Mouse (Mus musculus) heart, embryonic 15.5 days (tissue): ENCODE measurements around the gene Tm9sf1. TPM values are rescaled to one million over a fixed set of nuclear protein-coding genes. Genes with fewer than 3 reads are reported as not detected.
A peak's percentile ranks its signal among the peaks of the same experiment; 100 is the strongest.

Source experiments
- ATAC-seq: fragments of 200-750 bp; cut with Nextera tagmentation; replicated peaks from 2 replicates; pipeline ENCODE4 v1.8.0; 2017; ENCODE audit warnings: low read depth, moderate TSS enrichment; ENCODE audit not compliant: insufficient number of reproducible peaks, insufficient read depth, low FRiP score
- H3K27ac ChIP-seq: fragments of 300-500 bp; sonication (generic); 2 replicates; pipeline ENCODE4 v1.5.1; 2015; ENCODE audit warnings: mild to moderate bottlenecking, inconsistent platforms
- H3K27me3 ChIP-seq: fragments of 300-500 bp; sonication (generic); 2 replicates; pipeline ENCODE4 v1.6.1; 2015; ENCODE audit warnings: inconsistent platforms
- H3K36me3 ChIP-seq: fragments of 300-500 bp; sonication (generic); 2 replicates; pipeline ENCODE4 v1.6.1; 2015; ENCODE audit warnings: mild to moderate bottlenecking, inconsistent platforms
- H3K4me1 ChIP-seq: fragments of 300-500 bp; sonication (generic); replicated peaks from 2 replicates; pipeline ENCODE4 v1.6.1; 2015; ENCODE audit warnings: inconsistent platforms
- H3K4me2 ChIP-seq: fragments of 300-500 bp; sonication (generic); 2 replicates; pipeline ENCODE4 v1.6.1; 2015; ENCODE audit warnings: inconsistent platforms, mild to moderate bottlenecking, moderate library complexity
- H3K4me3 ChIP-seq: fragments of 300-500 bp; sonication (generic); 2 replicates; pipeline ENCODE4 v1.5.1; 2015; ENCODE audit warnings: mild to moderate bottlenecking, inconsistent platforms
- H3K9ac ChIP-seq: fragments of 300-500 bp; sonication (generic); 2 replicates; pipeline ENCODE4 v1.6.1; 2015; ENCODE audit warnings: mild to moderate bottlenecking, inconsistent platforms
- H3K9me3 ChIP-seq: fragments of 300-500 bp; sonication (generic); replicated peaks from 2 replicates; pipeline ENCODE4 v1.6.1; 2016; ENCODE audit warnings: inconsistent platforms
- WGBS: fragments of 180-500 bp; shearing (Covaris S2); methylation state at CpG from one replicate; pipeline ENCODE4 v1.1.7; 2015; ENCODE audit warnings: mixed read lengths; 5-methylcytosine and 5-hydroxymethylcytosine counted together
- polyA plus RNA-seq: library from polyadenylated mRNA; unstranded; fragments of >200 nt; fragmentation: Nextera tagmentation; extraction: Ambion mirVana; gene quantifications from 2 replicates; pipeline ENCODE4 v1.2.1, GENCODE M21; 2015

Tm9sf1 gene
- polyA plus RNA-seq, 1 experiment from 2014 or later, result 76.8 TPM

DNA sequence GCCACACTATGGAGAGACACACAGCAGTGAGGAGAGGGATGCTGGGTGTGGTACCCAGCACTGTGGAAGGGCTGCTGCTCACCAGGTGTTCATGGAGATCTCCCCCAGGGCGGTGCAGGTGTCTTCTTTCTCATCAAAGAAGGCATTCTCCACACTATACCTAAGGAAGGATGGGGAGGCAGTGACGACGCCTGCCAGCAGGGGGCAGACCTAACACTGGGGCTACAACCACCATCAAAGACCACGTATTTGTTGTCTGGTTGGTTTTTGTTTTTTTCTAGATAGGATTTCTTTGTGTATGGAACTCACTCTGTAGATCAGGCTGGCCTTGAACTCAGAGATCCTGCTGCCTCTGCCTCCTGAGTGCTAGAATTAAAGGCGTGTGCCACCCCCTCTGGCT, 14.3 kb downstream of the Tm9sf1 start:
- ATAC-seq, result no peak
- H3K9ac ChIP-seq, result no peak overlapping the region
- H3K36me3 ChIP-seq, result peaks cover 95% of the 10 kb centered on the region
- H3K27ac ChIP-seq, result no peak overlapping the region
- H3K27me3 ChIP-seq, result no peaks in the 10 kb centered on the region
- H3K9me3 ChIP-seq, result no peaks in the 10 kb centered on the region
- H3K4me1 ChIP-seq, result peaks cover 9% of the 10 kb centered on the region; the same call in 1 of the 2 replicates
- no peak overlapping the region for H3K4me2 ChIP-seq
- WGBS, result 57% methylated on average over 5 of the region's 5 CpGs
- no peak overlapping the region for H3K4me3 ChIP-seq

DNA sequence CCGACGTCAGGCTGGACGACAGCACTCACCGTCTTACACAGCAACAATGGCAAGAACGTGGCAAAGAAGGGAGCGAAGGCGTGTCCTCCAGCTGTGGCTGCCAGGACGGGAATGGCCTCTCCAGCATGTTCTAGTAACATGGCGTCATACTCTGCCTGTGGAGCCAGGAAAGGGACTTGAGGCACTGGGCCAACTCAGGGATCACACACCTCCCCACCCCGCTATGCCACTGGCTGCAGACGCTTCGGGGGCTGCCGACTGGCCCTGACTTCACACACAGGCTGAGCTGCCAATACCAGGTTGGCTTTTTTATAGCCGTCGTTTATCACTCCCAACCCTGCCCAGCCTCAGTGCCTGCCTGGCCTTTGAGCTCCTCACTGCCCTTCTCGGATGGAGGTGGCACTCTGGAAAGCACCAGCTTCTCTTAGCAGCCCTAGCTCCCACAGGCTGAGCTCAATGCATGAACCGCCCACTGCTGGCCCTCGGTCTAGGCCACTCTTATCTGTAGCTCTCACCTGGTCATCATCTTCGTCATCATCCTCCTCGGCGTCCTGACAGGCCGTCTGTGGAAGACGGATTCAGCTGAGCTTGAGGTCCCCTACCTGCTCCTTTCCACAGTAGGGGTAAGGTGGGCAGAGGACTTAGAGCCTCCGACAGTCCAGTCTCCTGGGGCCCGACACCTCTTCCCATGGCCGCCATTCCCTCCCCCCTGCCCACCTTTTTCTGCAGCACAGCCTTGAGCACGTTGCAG, 15.4 kb downstream of the Tm9sf1 start:
- 85% methylated on average over 27 of the region's 27 CpGs for WGBS
- peaks cover 85% of the 10 kb centered on the region for H3K36me3 ChIP-seq
- no peak overlapping the region for H3K9ac ChIP-seq
- no peak overlapping the region for H3K27ac ChIP-seq
- ATAC-seq, result no peak
- no peak overlapping the region for H3K4me3 ChIP-seq
- H3K27me3 ChIP-seq, result no peaks in the 10 kb centered on the region
- no peak overlapping the region for H3K4me2 ChIP-seq
- no peaks in the 10 kb centered on the region for H3K9me3 ChIP-seq
- 0 out of 2 replicates have a peak, but pooled peaks cover 4% of the 10 kb centered on the region for H3K4me1 ChIP-seq

- Histone ChIP-seq H3K4me2 (peak overlapping the region; percentile 56), H3K4me3 (peak overlapping the region; percentile 32), H3K9me3 (no peaks in the 10 kb centered on the region), H3K27me3 (no peaks in the 10 kb centered on the region), H3K36me3 (no peaks in the 10 kb centered on the region), H3K9ac (peak overlapping the region; percentile 29; the same call in 1 of the 2 replicates), H3K27ac (no peak overlapping the region), H3K4me1 (peaks cover 8% of the 10 kb centered on the region)
- 31% methylated on average over 22 of the region's 22 CpGs for WGBS
- no peak for ATAC-seq
Measured at GRCm38 (mm10) chr14:55618486-55619195, 25.0 kb downstream of the Tm9sf1 start.

GRCm38 (mm10) chr14:55617822-55618221, 25.8 kb downstream of the Tm9sf1 start, which contains the start of gene Rec8:
Gene Rec8, plus strand, starts transcription at chr14:55618037.
- peak within 1 kb of the TSS; percentile 32 for H3K4me3 ChIP-seq
- H3K4me2 ChIP-seq, result peak within 1 kb of the TSS; percentile 56
- H3K36me3 ChIP-seq, result no peaks in the 10 kb centered on the region
- peak within 1 kb of the TSS; percentile 29; the same call in 1 of the 2 replicates for H3K9ac ChIP-seq
- peak; percentile 83 for ATAC-seq
- peaks cover 10% of the 10 kb centered on the region for H3K4me1 ChIP-seq
- no peak within 1 kb of the TSS for H3K27ac ChIP-seq
- H3K27me3 ChIP-seq, result no peaks in the 10 kb centered on the region
- 15% methylated on average over 21 of the region's 21 CpGs for WGBS
- no peaks in the 10 kb centered on the region for H3K9me3 ChIP-seq

GRCm38 (mm10) chr14:55616844-55617243, 26.8 kb downstream of the Tm9sf1 start:
- 82% methylated on average over 2 of the region's 2 CpGs for WGBS

DNA sequence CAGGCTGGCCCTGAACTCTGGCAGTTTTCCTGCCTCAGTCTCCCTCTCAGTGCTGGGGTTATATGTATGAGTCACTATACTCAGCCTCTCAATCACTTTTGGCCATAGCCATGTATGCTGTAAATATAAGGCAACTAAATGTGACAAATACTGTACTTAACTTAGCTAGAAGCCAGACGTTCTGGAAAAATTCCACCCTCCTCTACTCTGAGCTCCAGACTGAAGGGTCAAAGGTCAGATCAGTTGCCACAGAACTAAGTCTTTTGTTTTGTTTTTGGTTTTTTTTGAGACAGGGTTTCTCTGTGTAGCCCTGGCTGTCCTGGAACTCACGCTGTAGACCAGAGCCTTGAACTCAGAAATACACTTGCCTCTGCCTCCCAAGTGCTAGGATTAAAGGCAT, 27.7 kb downstream of the Tm9sf1 start:
- Histone ChIP-seq H3K4me1 (peaks cover 15% of the 10 kb centered on the region), H3K9ac (no peak overlapping the region), H3K9me3 (no peaks in the 10 kb centered on the region), H3K4me2 (no peak overlapping the region), H3K27me3 (no peaks in the 10 kb centered on the region), H3K36me3 (no peaks in the 10 kb centered on the region), H3K27ac (no peak overlapping the region), H3K4me3 (no peak overlapping the region)
- ATAC-seq, result no peak
- 58% methylated on average over 2 of the region's 2 CpGs for WGBS

More at GRCm38 (mm10) chr14:55616844-55617243, 26.8 kb downstream of the Tm9sf1 start:
- Histone ChIP-seq H3K9ac (no peak overlapping the region), H3K4me3 (no peak overlapping the region), H3K36me3 (no peaks in the 10 kb centered on the region), H3K27ac (no peak overlapping the region), H3K27me3 (no peaks in the 10 kb centered on the region), H3K4me2 (no peak overlapping the region), H3K4me1 (peaks cover 15% of the 10 kb centered on the region), H3K9me3 (no peaks in the 10 kb centered on the region)
- ATAC-seq, result no peak

- H3K36me3 ChIP-seq, result peaks cover 3% of the 10 kb centered on the region
- H3K27me3 ChIP-seq, result no peaks in the 10 kb centered on the region
- 58% methylated on average over 7 of the region's 7 CpGs for WGBS
- H3K9me3 ChIP-seq, result no peaks in the 10 kb centered on the region
- H3K9ac ChIP-seq, result no peak overlapping the region
- H3K4me1 ChIP-seq, result peaks cover 15% of the 10 kb centered on the region
- no peak overlapping the region for H3K27ac ChIP-seq
- H3K4me3 ChIP-seq, result no peak overlapping the region
- no peak for ATAC-seq
- H3K4me2 ChIP-seq, result no peak overlapping the region
Measured at GRCm38 (mm10) chr14:55614565-55615178, 28.9 kb downstream of the Tm9sf1 start.

GRCm38 (mm10) chr14:55613346-55613745, 30.3 kb downstream of the Tm9sf1 start:
- Histone ChIP-seq H3K27ac (0 out of 2 replicates have a peak overlapping the region, but pooled peaks have one; percentile 26), H3K27me3 (no peaks in the 10 kb centered on the region), H3K36me3 (peaks cover 15% of the 10 kb centered on the region), H3K4me3 (no peak overlapping the region), H3K9ac (no peak overlapping the region), H3K4me1 (peaks cover 9% of the 10 kb centered on the region), H3K9me3 (no peaks in the 10 kb centered on the region), H3K4me2 (no peak overlapping the region)
- WGBS, result 30% methylated on average over 6 of the region's 6 CpGs
- no peak for ATAC-seq

- H3K9me3 ChIP-seq, result no peaks in the 10 kb centered on the region
- H3K27me3 ChIP-seq, result no peaks in the 10 kb centered on the region
- H3K4me2 ChIP-seq, result no peak overlapping the region
- no peak overlapping the region for H3K27ac ChIP-seq
- H3K4me1 ChIP-seq, result peaks cover 23% of the 10 kb centered on the region
- ATAC-seq, result no peak
- peaks cover 35% of the 10 kb centered on the region for H3K36me3 ChIP-seq
- WGBS, result 94% methylated on average over 6 of the region's 6 CpGs
- H3K4me3 ChIP-seq, result no peak overlapping the region
- H3K9ac ChIP-seq, result no peak overlapping the region
Measured at GRCm38 (mm10) chr14:55608339-55608738, 35.3 kb downstream of the Tm9sf1 start.

DNA sequence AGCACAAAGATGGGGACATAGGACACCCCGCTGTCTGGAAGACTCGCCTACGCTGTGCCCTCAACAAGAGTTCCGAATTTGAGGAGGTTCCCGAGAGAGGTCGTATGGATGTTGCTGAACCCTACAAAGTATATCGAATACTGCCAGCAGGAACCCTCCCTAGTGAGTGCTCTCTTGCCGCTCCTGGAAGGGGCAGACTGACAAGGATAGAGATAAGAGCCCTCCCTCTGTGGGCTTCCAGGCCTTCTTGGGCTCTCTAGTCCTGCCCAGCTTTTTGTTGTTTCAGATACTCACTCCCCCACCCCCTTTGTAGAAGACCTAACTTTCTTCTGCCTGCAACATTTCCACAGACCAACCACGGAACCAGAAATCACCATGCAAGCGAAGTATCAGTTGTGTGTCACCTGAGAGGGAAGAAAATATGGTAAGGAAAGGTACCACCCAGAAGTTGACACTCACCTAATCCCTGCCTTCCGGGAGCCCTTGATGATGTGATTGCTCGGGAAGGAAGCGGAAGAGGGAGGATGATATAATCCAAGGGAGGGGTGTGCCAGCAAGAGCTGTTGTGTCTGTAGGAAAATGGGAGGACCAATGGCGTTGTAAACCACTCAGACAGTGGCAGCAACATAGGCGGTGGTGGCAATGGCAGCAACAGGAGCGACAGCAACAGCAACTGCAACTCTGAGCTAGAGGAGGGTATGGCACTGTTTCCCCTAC, 37.7 kb downstream of the Tm9sf1 start:
- Histone ChIP-seq H3K4me1 (peaks cover 18% of the 10 kb centered on the region), H3K27ac (no peak overlapping the region), H3K4me3 (no peak overlapping the region), H3K4me2 (no peak overlapping the region), H3K27me3 (no peaks in the 10 kb centered on the region), H3K9me3 (no peaks in the 10 kb centered on the region), H3K36me3 (peaks cover 57% of the 10 kb centered on the region), H3K9ac (no peak overlapping the region)
- ATAC-seq, result no peak
- 79% methylated on average over 16 of the region's 16 CpGs for WGBS

- Histone ChIP-seq H3K27me3 (no peaks in the 10 kb centered on the region), H3K36me3 (peaks cover 59% of the 10 kb centered on the region), H3K9me3 (no peaks in the 10 kb centered on the region), H3K4me1 (peaks cover 18% of the 10 kb centered on the region), H3K4me3 (peak overlapping the region; percentile 55), H3K9ac (no peak overlapping the region), H3K27ac (peak overlapping the region; percentile 82; the same call in 1 of the 2 replicates), H3K4me2 (peak overlapping the region; percentile 75)
- ATAC-seq, result no peak
- WGBS, result 89% methylated on average over 11 of the region's 11 CpGs
Measured at GRCm38 (mm10) chr14:55604823-55605222, 38.8 kb downstream of the Tm9sf1 start.
